Mouse (Mus musculus): ENCODE measurements at regions not wholly inside any gene's neighbourhood (a gene's known extent, or its start where the extent isn't known, plus 50 kb on each side); places are given as distances from the start of the nearest gene placed in this dataset.
A peak's percentile ranks its signal among the peaks of the same experiment; 100 is the strongest.

GRCm38 (mm10) chr9:61728115-61728514, 186.2 kb downstream of the Rplp1 start:
- 87% methylated on average over 4 of the region's 4 CpGs for WGBS
- DNase-seq: no peak
- TF ChIP-seq CTCF (IDR thresholded peaks at IDR 0.05; ENCODE audit: low read depth): no peak

DNA sequence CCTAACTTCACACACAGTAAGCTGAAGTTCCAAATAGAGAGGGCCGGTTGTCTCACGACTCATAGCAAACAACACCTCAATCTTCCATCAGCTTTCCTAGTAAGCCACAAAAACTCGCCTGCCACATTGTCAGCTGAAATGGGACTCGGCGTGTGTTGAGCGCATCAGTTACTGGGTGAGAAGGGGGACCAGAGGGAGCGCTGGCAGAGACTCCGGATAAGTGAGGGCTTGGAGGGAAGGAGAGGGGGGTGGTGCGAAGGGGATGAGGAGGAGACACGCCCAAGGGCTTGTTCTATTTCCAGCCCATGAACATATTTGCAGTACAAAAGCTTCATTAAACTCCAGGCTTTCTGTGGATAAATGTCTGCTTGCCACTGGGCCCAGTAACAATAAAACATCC, 186.7 kb downstream of the Rplp1 start:
- Histone ChIP-seq H3K9ac (no peak overlapping the region), H3K9me3 (ENCODE audit: low read length) (no peaks in the 10 kb centered on the region), H3K27me3 (ENCODE audit: insufficient read depth, low read length) (no peaks in the 10 kb centered on the region), H3K4me1 (ENCODE audit: insufficient read depth) (no peaks in the 10 kb centered on the region), H3K36me3 (ENCODE audit: insufficient read depth) (no peaks in the 10 kb centered on the region), H3K4me2 (ENCODE audit: low read depth) (no peak overlapping the region), H3K27ac (ENCODE audit: low read depth, low read length) (no peak overlapping the region), H3K4me3 (ENCODE audit: low read depth, low read length) (no peak overlapping the region)
- DNase-seq (peak; percentile 26), ATAC-seq (no peak)
- WGBS: 35% methylated on average over 10 of the region's 10 CpGs
- TF ChIP-seq CTCF (IDR thresholded peaks at IDR 0.05; ENCODE audit: low read depth): no peak

More at GRCm38 (mm10) chr9:61728115-61728514, 186.2 kb downstream of the Rplp1 start:
- no peaks in the 10 kb centered on the region for H3K36me3 ChIP-seq (ENCODE audit: insufficient read depth)
- no peaks in the 10 kb centered on the region for H3K4me1 ChIP-seq (ENCODE audit: insufficient read depth)
- H3K4me3 ChIP-seq (ENCODE audit: low read depth, low read length): no peak overlapping the region
- H3K9ac ChIP-seq: no peak overlapping the region
- H3K9me3 ChIP-seq (ENCODE audit: low read length): no peaks in the 10 kb centered on the region
- H3K27ac ChIP-seq (ENCODE audit: low read depth, low read length): no peak overlapping the region
- H3K4me2 ChIP-seq (ENCODE audit: low read depth): no peak overlapping the region
- ATAC-seq: no peak
- H3K27me3 ChIP-seq (ENCODE audit: insufficient read depth, low read length): no peaks in the 10 kb centered on the region

- no peak for DNase-seq
Observed at GRCm38 (mm10) chr9:61724070-61724469, 190.3 kb downstream of the Rplp1 start.

GRCm38 (mm10) chr9:61723021-61723581, 191.2 kb downstream of the Rplp1 start:
- H3K4me2 ChIP-seq (ENCODE audit: low read depth): no peak overlapping the region
- no peak; the same call in 1 of the 2 replicates for ATAC-seq
- no peak for DNase-seq
- TF ChIP-seq CTCF (IDR thresholded peaks at IDR 0.05; ENCODE audit: low read depth): no peak
- H3K4me1 ChIP-seq (ENCODE audit: insufficient read depth): peaks cover 18% of the 10 kb centered on the region
- no peaks in the 10 kb centered on the region for H3K9me3 ChIP-seq (ENCODE audit: low read length)
- H3K4me3 ChIP-seq (ENCODE audit: low read depth, low read length): no peak overlapping the region
- no peak overlapping the region for H3K27ac ChIP-seq (ENCODE audit: low read depth, low read length)
- WGBS: 71% methylated on average over 8 of the region's 8 CpGs
- no peaks in the 10 kb centered on the region for H3K36me3 ChIP-seq (ENCODE audit: insufficient read depth)
- no peaks in the 10 kb centered on the region for H3K27me3 ChIP-seq (ENCODE audit: insufficient read depth, low read length)
- no peak overlapping the region for H3K9ac ChIP-seq

More at GRCm38 (mm10) chr9:61724070-61724469, 190.3 kb downstream of the Rplp1 start:
- no peak for ATAC-seq
- H3K9ac ChIP-seq: no peak overlapping the region
- H3K36me3 ChIP-seq (ENCODE audit: insufficient read depth): no peaks in the 10 kb centered on the region
- H3K27me3 ChIP-seq (ENCODE audit: insufficient read depth, low read length): no peaks in the 10 kb centered on the region
- peaks cover 18% of the 10 kb centered on the region for H3K4me1 ChIP-seq (ENCODE audit: insufficient read depth)
- no peak overlapping the region for H3K27ac ChIP-seq (ENCODE audit: low read depth, low read length)
- no peaks in the 10 kb centered on the region for H3K9me3 ChIP-seq (ENCODE audit: low read length)
- no peak for TF ChIP-seq CTCF (IDR thresholded peaks at IDR 0.05; ENCODE audit: low read depth)
- WGBS: 92% methylated on average over 2 of the region's 2 CpGs
- H3K4me2 ChIP-seq (ENCODE audit: low read depth): no peak overlapping the region
- no peak overlapping the region for H3K4me3 ChIP-seq (ENCODE audit: low read depth, low read length)

GRCm38 (mm10) chr9:61721851-61722250, 192.5 kb downstream of the Rplp1 start:
- H3K27me3 ChIP-seq (ENCODE audit: insufficient read depth, low read length): no peaks in the 10 kb centered on the region
- H3K4me2 ChIP-seq (ENCODE audit: low read depth): no peak overlapping the region
- ATAC-seq: no peak
- DNase-seq: no peak
- no peaks in the 10 kb centered on the region for H3K9me3 ChIP-seq (ENCODE audit: low read length)
- no peak overlapping the region for H3K27ac ChIP-seq (ENCODE audit: low read depth, low read length)
- TF ChIP-seq CTCF (IDR thresholded peaks at IDR 0.05; ENCODE audit: low read depth): no peak
- no peak overlapping the region for H3K4me3 ChIP-seq (ENCODE audit: low read depth, low read length)
- no peaks in the 10 kb centered on the region for H3K36me3 ChIP-seq (ENCODE audit: insufficient read depth)
- peaks cover 18% of the 10 kb centered on the region for H3K4me1 ChIP-seq (ENCODE audit: insufficient read depth)
- no peak overlapping the region for H3K9ac ChIP-seq
- WGBS: 86% methylated on average over 5 of the region's 5 CpGs

DNA sequence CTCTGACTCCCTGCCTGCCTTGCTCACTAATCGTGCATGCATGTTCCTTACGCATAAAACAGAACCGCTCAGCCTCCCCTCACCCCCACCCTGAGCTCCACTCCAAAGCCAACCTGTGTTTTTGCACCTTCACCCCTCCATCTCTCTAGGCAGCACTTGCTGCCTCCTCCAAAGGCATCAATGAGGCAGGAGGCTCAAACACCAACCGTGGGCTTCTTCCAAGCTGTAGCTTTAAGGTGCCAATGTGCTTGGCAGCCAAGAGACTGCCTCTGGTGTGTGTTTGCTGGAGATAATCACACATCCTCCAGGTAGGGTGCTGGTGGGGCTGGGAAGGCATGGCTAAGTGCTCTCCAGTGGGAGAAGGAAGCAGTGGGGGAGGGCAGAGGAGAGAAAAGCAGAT, 193.3 kb downstream of the Rplp1 start:
- H3K4me1 ChIP-seq (ENCODE audit: insufficient read depth): peaks cover 18% of the 10 kb centered on the region
- H3K27me3 ChIP-seq (ENCODE audit: insufficient read depth, low read length): no peaks in the 10 kb centered on the region; the same call in 1 of the 2 replicates
- no peak overlapping the region for H3K27ac ChIP-seq (ENCODE audit: low read depth, low read length)
- no peak overlapping the region for H3K4me2 ChIP-seq (ENCODE audit: low read depth)
- H3K36me3 ChIP-seq (ENCODE audit: insufficient read depth): no peaks in the 10 kb centered on the region
- no peak overlapping the region for H3K4me3 ChIP-seq (ENCODE audit: low read depth, low read length)
- DNase-seq (peak; percentile 46), ATAC-seq (no peak)
- H3K9ac ChIP-seq: no peak overlapping the region
- WGBS: 15% methylated on average over 4 of the region's 4 CpGs
- no peak for TF ChIP-seq CTCF (IDR thresholded peaks at IDR 0.05; ENCODE audit: low read depth)
- H3K9me3 ChIP-seq (ENCODE audit: low read length): no peaks in the 10 kb centered on the region

- no peaks in the 10 kb centered on the region for H3K36me3 ChIP-seq (ENCODE audit: insufficient read depth)
- no peak overlapping the region for H3K4me3 ChIP-seq (ENCODE audit: low read depth, low read length)
- DNase-seq: peak; percentile 52
- H3K4me1 ChIP-seq (ENCODE audit: insufficient read depth): peaks cover 18% of the 10 kb centered on the region
- ATAC-seq: no peak
- H3K9ac ChIP-seq: no peak overlapping the region
- no peaks in the 10 kb centered on the region; the same call in 1 of the 2 replicates for H3K27me3 ChIP-seq (ENCODE audit: insufficient read depth, low read length)
- no peak overlapping the region for H3K4me2 ChIP-seq (ENCODE audit: low read depth)
- no peaks in the 10 kb centered on the region for H3K9me3 ChIP-seq (ENCODE audit: low read length)
- H3K27ac ChIP-seq (ENCODE audit: low read depth, low read length): no peak overlapping the region
- TF ChIP-seq CTCF (IDR thresholded peaks at IDR 0.05; ENCODE audit: low read depth): no peak
- WGBS: 16% methylated on average over 5 of the region's 5 CpGs
Observed at GRCm38 (mm10) chr9:61720206-61720605, 194.1 kb downstream of the Rplp1 start.
